Mouse (Mus musculus): Measurements from ENCODE around the gene Henmt1. TPM values are rescaled to one million over a fixed set of nuclear protein-coding genes. Genes with fewer than 3 reads are reported as not detected.

The Henmt1 gene
- total RNA-seq, 2 experiments from 2014 or later: not detected

- peak; percentile 5 for DNase-seq
These were observed 444 bp downstream of the Henmt1 start, which contains the start of gene Gm9857 for GRCm38 (mm10) chr3:108940001-108940633. Gm9857 (minus strand) TSS chr3:108940445.

GRCm38 (mm10) chr3:108940996-108941395, 1.3 kb downstream of the Henmt1 start:
- no peak for DNase-seq

GRCm38 (mm10) chr3:108957976-108958375, 18.3 kb downstream of the Henmt1 start:
- DNase-seq: no peak

GRCm38 (mm10) chr3:108959680-108960295, 20.1 kb downstream of the Henmt1 start:
- DNase-seq: no peak

GRCm38 (mm10) chr3:108961226-108961625, 21.6 kb downstream of the Henmt1 start:
- DNase-seq: no peak

- DNase-seq: no peak
These were observed 22.0 kb downstream of the Henmt1 start for GRCm38 (mm10) chr3:108961655-108962054.

GRCm38 (mm10) chr3:108963278-108963677, 23.6 kb downstream of the Henmt1 start:
- DNase-seq: no peak

- DNase-seq: no peak
These were observed 24.1 kb downstream of the Henmt1 start for GRCm38 (mm10) chr3:108963776-108964175.

- peak; percentile 25 for DNase-seq
These were observed 24.8 kb downstream of the Henmt1 start for GRCm38 (mm10) chr3:108964361-108965044.

GRCm38 (mm10) chr3:108966051-108966450, 26.4 kb downstream of the Henmt1 start:
- no peak for DNase-seq

GRCm38 (mm10) chr3:108973980-108974660, 34.4 kb downstream of the Henmt1 start:
- no peak for DNase-seq

- no peak for DNase-seq
These were observed 35.3 kb downstream of the Henmt1 start for GRCm38 (mm10) chr3:108974920-108975485.

- DNase-seq: no peak
These were observed 37.8 kb downstream of the Henmt1 start for GRCm38 (mm10) chr3:108977340-108978030.

- DNase-seq: no peak
These were observed 42.3 kb downstream of the Henmt1 start for GRCm38 (mm10) chr3:108981946-108982345.

- no peak for DNase-seq
These were observed 44.3 kb downstream of the Henmt1 start for GRCm38 (mm10) chr3:108983989-108984388.

- DNase-seq: no peak
These were observed 46.9 kb downstream of the Henmt1 start for GRCm38 (mm10) chr3:108986534-108986933.

- no peak for DNase-seq
These were observed 47.5 kb downstream of the Henmt1 start for GRCm38 (mm10) chr3:108987009-108987659.

- DNase-seq: peak; percentile 30
These were observed 50.4 kb downstream of the Henmt1 start for GRCm38 (mm10) chr3:108989971-108990548.

- no peak for DNase-seq
These were observed 54.8 kb downstream of the Henmt1 start for GRCm38 (mm10) chr3:108994477-108994876.

GRCm38 (mm10) chr3:108995379-108995778, 55.7 kb downstream of the Henmt1 start:
- DNase-seq: no peak

GRCm38 (mm10) chr3:108997284-108997683, 57.6 kb downstream of the Henmt1 start:
- no peak for DNase-seq
